Mouse (Mus musculus) layer of hippocampus, postnatal 14 days (tissue): ENCODE data around the gene Lama5. TPM values are rescaled to one million over a fixed set of nuclear protein-coding genes. Genes with fewer than 3 reads are reported as not detected.
"Not testable (repeated sequence)": the region's sequence is repeated elsewhere in the genome, so short reads cannot be mapped to it uniquely, and the experiment has no call there.

Source experiments
- DNase-seq, 2 experiments: peaks; one replicate each; pipeline ENCODE4 v3.0.0; 2021 to 2022; ENCODE audit warnings: low spot score in 2 of 2, mixed read lengths in 1 of 2
- total RNA-seq, 2 experiments: library from RNA; stranded (reverse); gene quantifications; 2 replicates each; pipeline ENCODE4 v1.2.3; 2021

Lama5 gene
- total RNA-seq, 2 experiments from 2014 or later = 7.3 to 10.7 TPM

GRCm38 (mm10) chr2:180201303-180201702, 24.4 kb downstream of the Lama5 start:
- DNase-seq = no peak

GRCm38 (mm10) chr2:180200681-180201080, 25.0 kb downstream of the Lama5 start:
- DNase-seq = no peak

- DNase-seq = no peak
Observed at GRCm38 (mm10) chr2:180198782-180199181, 26.9 kb downstream of the Lama5 start.

GRCm38 (mm10) chr2:180197323-180198037, 28.2 kb downstream of the Lama5 start:
- DNase-seq = no peak

GRCm38 (mm10) chr2:180196610-180197322, 28.9 kb downstream of the Lama5 start:
- DNase-seq = no peak

GRCm38 (mm10) chr2:180187362-180187761, 38.3 kb downstream of the Lama5 start:
- DNase-seq = no peak

- no peak for DNase-seq
Observed at GRCm38 (mm10) chr2:180185686-180186085, 40.0 kb downstream of the Lama5 start.

GRCm38 (mm10) chr2:180184752-180185109, 40.9 kb downstream of the Lama5 start:
- DNase-seq = no peak

- no peak for DNase-seq
Observed at GRCm38 (mm10) chr2:180184011-180184751, 41.5 kb downstream of the Lama5 start.

GRCm38 (mm10) chr2:180181542-180181941, 44.1 kb downstream of the Lama5 start:
- DNase-seq = no peak

- no peak for DNase-seq
Observed at GRCm38 (mm10) chr2:180175725-180176124, 49.9 kb downstream of the Lama5 start.

- no peak for DNase-seq
Observed at GRCm38 (mm10) chr2:180174121-180174520, 51.5 kb downstream of the Lama5 start.

GRCm38 (mm10) chr2:180173711-180174110, 51.9 kb downstream of the Lama5 start:
- not testable (repeated sequence) for DNase-seq

GRCm38 (mm10) chr2:180173163-180173562, 52.5 kb downstream of the Lama5 start:
- DNase-seq = no peak

GRCm38 (mm10) chr2:180172152-180172551, 53.5 kb downstream of the Lama5 start:
- no peak for DNase-seq

- no peak for DNase-seq
Observed at GRCm38 (mm10) chr2:180171522-180172070, 54.1 kb downstream of the Lama5 start.

GRCm38 (mm10) chr2:180170806-180171521, 54.7 kb downstream of the Lama5 start, which contains the start of gene Adrm1:
TSS of gene Adrm1 (plus strand) at chr2:180171485.
- DNase-seq = peak; percentile 97

GRCm38 (mm10) chr2:180170151-180170805, 55.4 kb downstream of the Lama5 start:
- no peak for DNase-seq

- DNase-seq = no peak
Observed at GRCm38 (mm10) chr2:180166869-180167268, 58.8 kb downstream of the Lama5 start.

- DNase-seq = no peak
Observed at GRCm38 (mm10) chr2:180165855-180166254, 59.8 kb downstream of the Lama5 start.
